40 mouse cellular contexts compared by ENCODE assay signal in genomic region chr5:114898857-114899256, GRCm38 (mm10). TPM values are rescaled to one million over a fixed set of nuclear protein-coding genes. Genes with fewer than 3 reads are reported as not detected.
A peak's percentile ranks its signal among the peaks of the same experiment; 100 is the strongest.
DNase-seq lines count a peak whose midpoint lies in the region; ATAC-seq and TF ChIP-seq lines count a peak whose summit lies in the region.
"Had no signal": no experiment of that assay in that cellular context is flagged by ENCODE, and none has a peak within 500 bp of the region (broad histone marks: within the 10 kb centered on the region; RNA-seq: fewer than 3 reads in every experiment).

No protein-coding gene starts in this region.

- 69% methylated on average over 7 of the region's 7 CpGs for WGBS in heart, postnatal 0 days
- 65% methylated on average over 7 of the region's 7 CpGs for WGBS in liver, postnatal 0 days (ENCODE audit: insufficient replicate concordance)
- WGBS in liver, embryonic 11.5 days = 69% methylated on average over 7 of the region's 7 CpGs
- 72% methylated on average over 7 of the region's 7 CpGs for WGBS in small intestine, adult 2 months

- H3K27ac ChIP-seq in heart, postnatal 0 days (ENCODE audit: low read depth) = no peak overlapping the region
- no peak overlapping the region for H3K27ac ChIP-seq in liver, postnatal 0 days (ENCODE audit: low read depth)
- H3K27ac ChIP-seq in liver, embryonic 11.5 days (ENCODE audit: low read depth, low read length) = no peak overlapping the region
- no peak overlapping the region; the same call in 1 of the 2 replicates for H3K27ac ChIP-seq in brown adipose tissue, adult 24 weeks (replicated peaks; ENCODE audit: low read depth, low read length)
- H3K27ac ChIP-seq in small intestine, adult 2 months (ENCODE audit: insufficient read depth, low read depth, low read length) = no peak overlapping the region
- H3K27ac ChIP-seq: embryonic facial prominence, embryonic 10.5 days; embryonic facial prominence, embryonic 15.5 days; forebrain, embryonic 12.5 days; hindbrain, embryonic 15.5 days; layer of hippocampus, adult 2 months; limb, embryonic 13.5 days; liver, embryonic 14.5 days; lung, embryonic 15.5 days; neural tube, embryonic 15.5 days had no signal

- no peak for ATAC-seq in heart, postnatal 0 days (ENCODE audit: insufficient read depth, low read depth)
- ATAC-seq in liver, postnatal 0 days = no peak
- no peak for ATAC-seq in liver, embryonic 11.5 days (replicated peaks; ENCODE audit: low FRiP score)
- no peak for ATAC-seq in activated CD4-positive, CD25-positive, alpha-beta regulatory T cell, adult 4 months
- ATAC-seq: forebrain, postnatal 0 days; Patski had no signal

- TF ChIP-seq POLR2A in small intestine, adult 2 months (IDR thresholded peaks at IDR 0.05; ENCODE audit: low read depth, low read length) = no peak

- peak overlapping the region; percentile 56 for H3K4me2 ChIP-seq in heart, postnatal 0 days (ENCODE audit: low read depth, low read length)
- peak overlapping the region; percentile 68 for H3K4me2 ChIP-seq in liver, postnatal 0 days (ENCODE audit: low read depth, low read length)
- no peak overlapping the region for H3K4me2 ChIP-seq in liver, embryonic 11.5 days
- H3K4me2 ChIP-seq: embryonic facial prominence, embryonic 15.5 days; forebrain, embryonic 12.5 days; heart, embryonic 12.5 days; hindbrain, embryonic 15.5 days; limb, embryonic 13.5 days; lung, embryonic 15.5 days; neural tube, embryonic 15.5 days had no signal

- H3K36me3 ChIP-seq in heart, postnatal 0 days (replicated peaks; ENCODE audit: control insufficient read depth, insufficient read depth, low read length) = no peaks in the 10 kb centered on the region
- no peaks in the 10 kb centered on the region for H3K36me3 ChIP-seq in liver, postnatal 0 days (replicated peaks; ENCODE audit: insufficient read depth, low read length)
- no peaks in the 10 kb centered on the region for H3K36me3 ChIP-seq in liver, embryonic 11.5 days (ENCODE audit: control insufficient read depth, insufficient read depth, low read length)
- peaks cover 24% of the 10 kb centered on the region for H3K36me3 ChIP-seq in small intestine, adult 2 months (ENCODE audit: control insufficient read depth, insufficient read depth, low read length)
- H3K36me3 ChIP-seq: embryonic facial prominence, embryonic 10.5 days; embryonic facial prominence, embryonic 15.5 days; forebrain, embryonic 12.5 days; heart, embryonic 12.5 days; hindbrain, embryonic 15.5 days; limb, embryonic 13.5 days; lung, embryonic 15.5 days; neural tube, embryonic 15.5 days had no signal

- H3K4me3 ChIP-seq in heart, postnatal 0 days (ENCODE audit: low read depth, low read length) = 0 out of 2 replicates have a peak overlapping the region, but pooled peaks have one; percentile 42
- H3K4me3 ChIP-seq in liver, postnatal 0 days (ENCODE audit: low read depth, low read length) = peak overlapping the region; percentile 49; the same call in 1 of the 2 replicates
- H3K4me3 ChIP-seq in liver, embryonic 11.5 days (ENCODE audit: low read depth, low read length) = no peak overlapping the region
- peak overlapping the region; percentile 29 for H3K4me3 ChIP-seq in brown adipose tissue, adult 24 weeks (ENCODE audit: insufficient read depth, low read depth, low read length)
- peak overlapping the region; percentile 34 for H3K4me3 ChIP-seq in small intestine, adult 2 months (ENCODE audit: low read depth, low read length)
- H3K4me3 ChIP-seq: embryonic facial prominence, embryonic 10.5 days; embryonic facial prominence, embryonic 15.5 days; forebrain, embryonic 12.5 days; heart, embryonic 12.5 days; hindbrain, embryonic 15.5 days; layer of hippocampus, adult 2 months; limb, embryonic 13.5 days; lung, embryonic 15.5 days; neural tube, embryonic 15.5 days had no signal

- H3K4me1 ChIP-seq in heart, postnatal 0 days (ENCODE audit: control insufficient read depth, insufficient read depth) = no peaks in the 10 kb centered on the region
- 0 out of 2 replicates have a peak, but pooled peaks cover 5% of the 10 kb centered on the region for H3K4me1 ChIP-seq in liver, postnatal 0 days (ENCODE audit: insufficient read depth)
- H3K4me1 ChIP-seq in liver, embryonic 11.5 days (replicated peaks; ENCODE audit: control insufficient read depth, insufficient read depth, low read length) = 0 out of 2 replicates have a peak, but pooled peaks cover 5% of the 10 kb centered on the region
- 0 out of 2 replicates have a peak, but pooled peaks cover 2% of the 10 kb centered on the region for H3K4me1 ChIP-seq in brown adipose tissue, adult 24 weeks (ENCODE audit: control insufficient read depth, insufficient read depth, insufficient read length, low read length)
- H3K4me1 ChIP-seq in small intestine, adult 2 months (ENCODE audit: control insufficient read depth, insufficient read depth, insufficient read length, low read length) = peaks cover 6% of the 10 kb centered on the region; the same call in 1 of the 2 replicates
- H3K4me1 ChIP-seq: hindbrain, embryonic 15.5 days; limb, embryonic 13.5 days; neural tube, embryonic 15.5 days had no signal

- TF ChIP-seq EP300 in heart, postnatal 0 days (IDR thresholded peaks at IDR 0.05; ENCODE audit: low read depth) = no peak
- no peak for TF ChIP-seq EP300 in liver, postnatal 0 days (IDR thresholded peaks at IDR 0.05; ENCODE audit: low read depth)

- no peak for TF ChIP-seq CTCF in heart, postnatal 0 days (IDR thresholded peaks at IDR 0.05; ENCODE audit: low read depth)
- no peak for TF ChIP-seq CTCF in liver, postnatal 0 days (IDR thresholded peaks at IDR 0.05; ENCODE audit: low read depth)
- TF ChIP-seq CTCF in small intestine, adult 2 months (IDR thresholded peaks at IDR 0.05; ENCODE audit: extremely low read depth, insufficient read length, insufficient replicate concordance, low read depth, low read length) = no peak

- no peak for DNase-seq in heart, postnatal 0 days (ENCODE audit: low spot score)
- no peak for DNase-seq in heart, adult 9 months (ENCODE audit: low spot score in 2 of 2)
- no peak for DNase-seq in liver, postnatal 0 days
- no peak for DNase-seq in liver, embryonic 11.5 days (ENCODE audit: low spot score)
- DNase-seq: adrenal gland, postnatal 25 days; cerebellum, adult 8-10 months; cerebellum, postnatal 25 days; forebrain, postnatal 0 days; gastrocnemius, postnatal 10 days; heart, postnatal 10 days; kidney, postnatal 36 days; midbrain, embryonic 14.5 days; retina, postnatal 1 day; right cerebral cortex, postnatal 14 days; thymus, adult 2 months; thymus, postnatal 36 days had no signal

- no peak overlapping the region for H3K9ac ChIP-seq in heart, postnatal 0 days (replicated peaks; ENCODE audit: low read depth, low read length)
- H3K9ac ChIP-seq in liver, postnatal 0 days (replicated peaks) = no peak overlapping the region
- H3K9ac ChIP-seq in liver, embryonic 11.5 days (ENCODE audit: low read depth, low read length) = no peak overlapping the region
- H3K9ac ChIP-seq: embryonic facial prominence, embryonic 15.5 days; forebrain, embryonic 12.5 days; forebrain, postnatal 0 days; heart, embryonic 12.5 days; hindbrain, embryonic 15.5 days; limb, embryonic 13.5 days; liver, embryonic 14.5 days; lung, embryonic 15.5 days; neural tube, embryonic 15.5 days had no signal

- no peaks in the 10 kb centered on the region for H3K9me3 ChIP-seq in heart, postnatal 0 days (replicated peaks; ENCODE audit: control insufficient read depth, low read length)
- no peaks in the 10 kb centered on the region for H3K9me3 ChIP-seq in liver, postnatal 0 days (ENCODE audit: low read length)
- no peaks in the 10 kb centered on the region for H3K9me3 ChIP-seq in liver, embryonic 11.5 days (ENCODE audit: control insufficient read depth, low read length)
- H3K9me3 ChIP-seq: embryonic facial prominence, embryonic 10.5 days; embryonic facial prominence, embryonic 15.5 days; forebrain, embryonic 12.5 days; heart, embryonic 12.5 days; hindbrain, embryonic 15.5 days; limb, embryonic 13.5 days; lung, embryonic 15.5 days; neural tube, embryonic 15.5 days had no signal

- H3K27me3 ChIP-seq in heart, postnatal 0 days (ENCODE audit: control insufficient read depth, insufficient read depth, low read length) = 0 out of 2 replicates have a peak, but pooled peaks cover 3% of the 10 kb centered on the region
- no peaks in the 10 kb centered on the region for H3K27me3 ChIP-seq in liver, postnatal 0 days (ENCODE audit: insufficient read depth, low read length)
- H3K27me3 ChIP-seq in liver, embryonic 11.5 days (replicated peaks; ENCODE audit: control insufficient read depth, insufficient read depth, low read length) = peaks cover 2% of the 10 kb centered on the region; the same call in 1 of the 2 replicates
- H3K27me3 ChIP-seq in small intestine, adult 2 months (ENCODE audit: control insufficient read depth, insufficient read depth, low read length) = no peaks in the 10 kb centered on the region
- H3K27me3 ChIP-seq: embryonic facial prominence, embryonic 15.5 days; forebrain, embryonic 12.5 days; hindbrain, embryonic 15.5 days; limb, embryonic 13.5 days; lung, embryonic 15.5 days; neural tube, embryonic 15.5 days; Patski had no signal

RNA-seq across cellular contexts. Expression of gene Oasl2, which starts 2.1 kb away (rescaled TPM):
- 11.4 and 14.9 TPM in 2 replicates for total RNA-seq in heart, postnatal 0 days (2014; rRNA removed; ENCODE audit: low replicate concordance)
- 6.5 and 9.2 TPM in 2 replicates for polyA plus RNA-seq in heart, postnatal 0 days (2015; fragmentation: Nextera tagmentation; extraction: Ambion mirVana)
- 7.8 and 10.1 TPM in 2 replicates for polyA plus RNA-seq in liver, postnatal 0 days (2015; fragmentation: Nextera tagmentation; extraction: Ambion mirVana)
- polyA plus RNA-seq in liver, embryonic 11.5 days (2014; fragmentation: Nextera tagmentation; extraction: Ambion mirVana) = 4.1 and 4.4 TPM in 2 replicates
- polyA plus RNA-seq in brown adipose tissue, adult 24 weeks (2012; ENCODE audit: insufficient read depth, insufficient read length, missing spikeins) = 3.3 and 5.9 TPM in 2 replicates
- polyA plus RNA-seq in small intestine, adult 2 months (2012; rRNA removed) = 7.2 and 53.4 TPM in 2 replicates
- 10 to 100 TPM in 1 of 2 experiments, 1 to 10 TPM in 1; 6.8 to 14.9 TPM for polyA plus RNA-seq in activated CD4-positive, CD25-positive, alpha-beta regulatory T cell, adult 4 months (2017; shearing (Covaris generic))

RNA-seq across cellular contexts. Expression of gene Oasl1, which starts 24.2 kb away (rescaled TPM):
- 5.6 and 9.4 TPM in 2 replicates for total RNA-seq in heart, postnatal 0 days (2014; rRNA removed; ENCODE audit: low replicate concordance)
- 0.68 and 0.69 TPM in 2 replicates for polyA plus RNA-seq in heart, postnatal 0 days (2015; fragmentation: Nextera tagmentation; extraction: Ambion mirVana)
- polyA plus RNA-seq in liver, postnatal 0 days (2015; fragmentation: Nextera tagmentation; extraction: Ambion mirVana) = 2.2 TPM in 2 replicates
- polyA plus RNA-seq in liver, embryonic 11.5 days (2014; fragmentation: Nextera tagmentation; extraction: Ambion mirVana) = 0.36 and 0.55 TPM in 2 replicates
- 1.2 TPM in 1 of 2 replicates, not detected in the other for polyA plus RNA-seq in brown adipose tissue, adult 24 weeks (2012; ENCODE audit: insufficient read depth, insufficient read length, missing spikeins)
- 88.2 and 139 TPM in 2 replicates for polyA plus RNA-seq in small intestine, adult 2 months (2012; rRNA removed)
- polyA plus RNA-seq in activated CD4-positive, CD25-positive, alpha-beta regulatory T cell, adult 4 months (2017; shearing (Covaris generic)) = 1 to 10 TPM; 1.7 to 4.1 TPM
- total RNA-seq: gastrocnemius, postnatal 10 days; layer of hippocampus, adult 2 months; layer of hippocampus, postnatal 14 days; left cerebral cortex, postnatal 36 days had no signal
- polyA plus RNA-seq: embryonic facial prominence, embryonic 10.5 days had no signal

RNA-seq across cellular contexts. Expression of gene Gm9936, which starts 40.4 kb away (rescaled TPM):
- total RNA-seq in heart, postnatal 0 days (2014; rRNA removed; ENCODE audit: low replicate concordance) = not detected in 2 replicates
- not detected in 2 replicates for polyA plus RNA-seq in heart, postnatal 0 days (2015; fragmentation: Nextera tagmentation; extraction: Ambion mirVana)
- polyA plus RNA-seq in liver, postnatal 0 days (2015; fragmentation: Nextera tagmentation; extraction: Ambion mirVana) = not detected in 2 replicates
- 0.12 TPM in 1 of 2 replicates, not detected in the other for polyA plus RNA-seq in liver, embryonic 11.5 days (2014; fragmentation: Nextera tagmentation; extraction: Ambion mirVana)
- not detected in 2 replicates for polyA plus RNA-seq in brown adipose tissue, adult 24 weeks (2012; ENCODE audit: insufficient read depth, insufficient read length, missing spikeins)
- polyA plus RNA-seq in small intestine, adult 2 months (2012; rRNA removed) = 0.05 TPM in 1 of 2 replicates, not detected in the other
- polyA plus RNA-seq in activated CD4-positive, CD25-positive, alpha-beta regulatory T cell, adult 4 months (2017; shearing (Covaris generic)) = not detected
- total RNA-seq: gastrocnemius, postnatal 10 days; granulocyte monocyte progenitor cell, adult 5-6 weeks; heart, postnatal 10 days; hematopoietic stem cell, adult 5-6 weeks; MEL; monocyte, adult 5-6 weeks had no signal
- polyA plus RNA-seq: heart, embryonic 12.5 days; kidney, embryonic 14.5 days; liver, embryonic 14.5 days; lung, embryonic 15.5 days; Patski; thymus, adult 2 months had no signal

RNA-seq across cellular contexts. Expression of gene 2210016L21Rik, which starts 43.1 kb away (rescaled TPM):
- 7.3 and 16.0 TPM in 2 replicates for total RNA-seq in heart, postnatal 0 days (2014; rRNA removed; ENCODE audit: low replicate concordance)
- polyA plus RNA-seq in heart, postnatal 0 days (2015; fragmentation: Nextera tagmentation; extraction: Ambion mirVana) = 32.2 and 32.6 TPM in 2 replicates
- 10.4 and 15.3 TPM in 2 replicates for polyA plus RNA-seq in liver, postnatal 0 days (2015; fragmentation: Nextera tagmentation; extraction: Ambion mirVana)
- 37.1 and 40.3 TPM in 2 replicates for polyA plus RNA-seq in liver, embryonic 11.5 days (2014; fragmentation: Nextera tagmentation; extraction: Ambion mirVana)
- 11.2 and 11.3 TPM in 2 replicates for polyA plus RNA-seq in brown adipose tissue, adult 24 weeks (2012; ENCODE audit: insufficient read depth, insufficient read length, missing spikeins)
- 8.5 and 13.6 TPM in 2 replicates for polyA plus RNA-seq in small intestine, adult 2 months (2012; rRNA removed)
- polyA plus RNA-seq in activated CD4-positive, CD25-positive, alpha-beta regulatory T cell, adult 4 months (2017; shearing (Covaris generic)) = 10 to 100 TPM; 38.4 to 39.0 TPM

RNA-seq across cellular contexts. Expression of gene 4930519G04Rik, which starts 45.4 kb away (rescaled TPM):
- not detected in 2 replicates for total RNA-seq in heart, postnatal 0 days (2014; rRNA removed; ENCODE audit: low replicate concordance)
- not detected in 2 replicates for polyA plus RNA-seq in heart, postnatal 0 days (2015; fragmentation: Nextera tagmentation; extraction: Ambion mirVana)
- polyA plus RNA-seq in liver, postnatal 0 days (2015; fragmentation: Nextera tagmentation; extraction: Ambion mirVana) = not detected in 2 replicates
- not detected in 2 replicates for polyA plus RNA-seq in liver, embryonic 11.5 days (2014; fragmentation: Nextera tagmentation; extraction: Ambion mirVana)
- not detected in 2 replicates for polyA plus RNA-seq in brown adipose tissue, adult 24 weeks (2012; ENCODE audit: insufficient read depth, insufficient read length, missing spikeins)
- polyA plus RNA-seq in small intestine, adult 2 months (2012; rRNA removed) = not detected in 2 replicates
- polyA plus RNA-seq in activated CD4-positive, CD25-positive, alpha-beta regulatory T cell, adult 4 months (2017; shearing (Covaris generic)) = not detected
- total RNA-seq: adrenal gland, postnatal 25 days; forebrain, postnatal 0 days; gastrocnemius, postnatal 10 days; heart, postnatal 10 days; layer of hippocampus, adult 2 months; layer of hippocampus, postnatal 14 days; left cerebral cortex, adult 8-10 months; left cerebral cortex, postnatal 36 days; MEL had no signal
- polyA plus RNA-seq: brain, embryonic 14.5 days; embryonic facial prominence, embryonic 10.5 days; embryonic facial prominence, embryonic 15.5 days; forebrain, embryonic 12.5 days; forebrain, postnatal 0 days; heart, embryonic 12.5 days; hindbrain, embryonic 15.5 days; kidney, embryonic 14.5 days; limb, embryonic 13.5 days; liver, embryonic 14.5 days; lung, embryonic 15.5 days; midbrain, embryonic 14.5 days; neural tube, embryonic 15.5 days; stomach, embryonic 16.5 days; thymus, adult 2 months had no signal

Comparison
In these comparisons a context has a peak if more than half of its experiments do, and no peak if none do; other contexts are left out.
1. RNA of gene Oasl1, which starts 24.2 kb away (polyA plus RNA-seq): 88.2 to 139 TPM in small intestine, adult 2 months; 1.7 to 4.1 TPM in activated CD4-positive, CD25-positive, alpha-beta regulatory T cell, adult 4 months, 2.2 TPM in liver, postnatal 0 days, 0.68 to 0.69 TPM in heart, postnatal 0 days, 1.2 TPM in brown adipose tissue, adult 24 weeks and 0.36 to 0.55 TPM in liver, embryonic 11.5 days; every median in the first group is over 10 times any median in the second.